Mouse (Mus musculus) gastrocnemius, postnatal 36 days (tissue): Measurements from ENCODE around the gene Gm32802. TPM values are rescaled to one million over a fixed set of nuclear protein-coding genes. Genes with fewer than 3 reads are reported as not detected.
"Not testable (repeated sequence)": the region's sequence is repeated elsewhere in the genome, so short reads cannot be mapped to it uniquely, and the experiment has no call there.

Source experiments
- DNase-seq, 2 experiments: peaks; one replicate each; pipeline ENCODE4 v3.0.0; 2022
- intact Hi-C: fragments of 180-260 bp; cut with DNase I; formaldehyde crosslinking; loops from one replicate; pipeline ENCODE4 v1.15.1; 2025
- long read RNA-seq, 2 experiments: library from polyadenylated mRNA; stranded (forward); transcript quantifications; one replicate each; pipeline ENCODE4 v2.0.0; 2021
- total RNA-seq, 2 experiments: library from RNA; stranded (reverse); gene quantifications; 2 replicates each; pipeline ENCODE4 v1.2.3; 2021

Gm32802 gene
- under 1 TPM; 0.47 to 0.48 TPM for total RNA-seq
- long read RNA-seq, experiment 1, result 0 reads
- long read RNA-seq, experiment 2, result 0 reads

GRCm38 (mm10) chr10:118258388-118258787 lies at the start of gene Gm32802:
TSS of gene Gm32802 (plus strand) at chr10:118258688.
- DNase-seq, result not testable (repeated sequence)

DNA sequence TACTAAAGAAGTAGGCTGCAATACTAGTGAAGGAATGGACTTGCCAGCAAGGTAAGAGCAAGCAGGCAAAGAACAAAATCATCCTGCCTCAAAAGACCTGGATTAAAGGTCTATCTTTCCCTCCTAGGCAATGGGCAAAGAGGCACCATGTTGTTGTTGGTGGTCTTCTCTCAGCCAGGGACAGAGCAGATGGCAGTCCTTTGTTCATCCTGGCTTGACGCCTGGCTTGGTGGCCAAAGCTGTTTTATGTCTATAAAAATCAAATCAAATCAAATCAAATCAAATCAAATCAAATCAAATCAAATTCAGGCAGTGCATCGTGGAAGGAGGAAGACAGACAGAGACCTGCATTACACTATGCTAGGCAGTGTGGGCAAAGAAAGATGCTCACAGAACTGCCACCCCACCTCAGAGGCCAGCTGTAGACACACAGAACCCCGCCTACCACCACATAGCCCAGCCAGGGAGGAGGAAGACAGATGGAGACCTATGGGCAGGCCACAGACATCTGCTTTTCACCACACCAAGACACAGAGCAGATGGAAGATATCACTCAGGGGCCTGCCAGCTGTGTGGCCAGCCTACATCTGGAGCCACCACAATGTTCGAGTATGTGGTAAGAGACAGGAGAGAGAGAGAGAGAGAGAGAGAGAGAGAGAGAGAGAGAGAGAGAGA lies 42.6 kb upstream of the Gm32802 start:
- DNase-seq, intact Hi-C loops: not testable (repeated sequence)

More at GRCm38 (mm10) chr10:118258388-118258787, at the start of gene Gm32802:
- intact Hi-C loops, result not testable (repeated sequence)

DNA sequence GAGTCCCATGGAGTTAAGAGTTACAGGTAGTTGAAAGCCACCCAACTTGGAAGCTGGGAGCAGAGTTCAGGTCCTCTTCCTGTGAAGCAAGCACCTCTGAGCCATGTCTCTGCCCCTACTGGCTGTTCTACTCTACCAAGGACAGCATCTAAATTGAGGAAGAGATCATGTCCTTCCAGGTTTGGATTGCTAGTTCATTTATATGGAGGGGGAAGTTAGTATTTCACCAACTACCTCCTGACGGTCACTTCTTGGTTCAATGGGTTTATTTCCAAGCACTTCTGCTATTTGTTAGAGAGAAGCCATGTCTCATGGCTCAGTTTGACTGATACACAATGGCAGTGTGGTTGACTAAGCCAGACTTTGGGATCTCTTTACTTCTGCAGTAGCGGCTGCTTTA lies 30.9 kb upstream of the Gm32802 start:
- DNase-seq, intact Hi-C loops: not testable (repeated sequence)

DNA sequence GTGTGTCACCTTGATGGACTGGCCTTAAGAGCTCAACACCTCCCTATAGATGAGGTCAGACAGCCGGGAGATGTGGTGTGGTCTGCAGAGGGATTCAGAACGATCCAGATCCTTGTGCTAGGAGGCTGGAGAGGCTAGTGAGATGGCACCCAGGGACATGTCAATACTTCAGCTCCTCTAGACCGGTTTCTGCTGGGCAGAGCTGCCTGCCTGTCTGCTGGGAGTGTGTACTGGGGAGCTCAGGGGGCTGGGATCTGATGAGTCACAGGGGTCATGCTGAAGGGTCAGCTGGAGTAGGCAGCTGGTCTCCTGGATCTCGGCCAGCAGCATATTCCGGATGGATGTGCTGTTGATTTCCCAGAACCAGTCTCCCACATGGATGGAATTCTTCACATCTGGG lies 25.9 kb upstream of the Gm32802 start:
- DNase-seq, intact Hi-C loops: not testable (repeated sequence)

GRCm38 (mm10) chr10:118240680-118241079 lies 17.8 kb upstream of the Gm32802 start, which contains the start of gene Gm32717:
TSS of gene Gm32717 (minus strand) at chr10:118240780.
- intact Hi-C loops, DNase-seq: not testable (repeated sequence)

DNA sequence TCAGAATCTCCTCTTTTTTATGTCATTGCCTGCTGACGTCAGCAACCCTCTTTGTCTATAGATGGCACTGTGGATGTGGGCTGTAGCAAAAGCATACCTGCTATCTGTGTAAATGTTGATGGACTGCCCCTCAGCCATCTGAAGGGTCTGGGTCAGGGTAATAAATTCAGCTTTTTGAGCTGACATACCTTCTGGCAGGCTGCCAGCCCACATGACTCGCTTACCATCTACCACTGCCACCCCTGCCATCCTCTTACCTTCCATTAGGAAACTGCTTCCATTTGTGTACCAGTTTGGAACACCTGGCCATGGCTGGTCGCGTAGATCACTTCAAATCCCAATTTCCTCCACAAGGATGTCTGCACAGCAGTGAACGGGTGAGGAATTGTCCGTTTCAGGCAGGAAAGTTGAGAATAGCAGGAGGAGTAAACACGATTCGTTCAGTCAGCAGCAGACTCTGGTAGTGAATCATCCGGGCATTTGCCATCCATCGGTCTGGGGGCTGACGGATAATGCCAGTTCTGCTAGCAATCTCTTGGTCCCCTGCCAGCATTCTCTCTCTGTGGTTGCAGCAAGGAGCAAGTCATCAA lies 9.4 kb upstream of the Gm32802 start:
- not testable (repeated sequence) for DNase-seq

GRCm38 (mm10) chr10:118250852-118251295 lies 7.6 kb upstream of the Gm32802 start:
- intact Hi-C loops, result no loop called here
- peak in 1 of 2 experiments; percentile 9 for DNase-seq

More for the DNA sequence above, 9.4 kb upstream of the Gm32802 start:
- intact Hi-C loops, result not testable (repeated sequence)

DNA sequence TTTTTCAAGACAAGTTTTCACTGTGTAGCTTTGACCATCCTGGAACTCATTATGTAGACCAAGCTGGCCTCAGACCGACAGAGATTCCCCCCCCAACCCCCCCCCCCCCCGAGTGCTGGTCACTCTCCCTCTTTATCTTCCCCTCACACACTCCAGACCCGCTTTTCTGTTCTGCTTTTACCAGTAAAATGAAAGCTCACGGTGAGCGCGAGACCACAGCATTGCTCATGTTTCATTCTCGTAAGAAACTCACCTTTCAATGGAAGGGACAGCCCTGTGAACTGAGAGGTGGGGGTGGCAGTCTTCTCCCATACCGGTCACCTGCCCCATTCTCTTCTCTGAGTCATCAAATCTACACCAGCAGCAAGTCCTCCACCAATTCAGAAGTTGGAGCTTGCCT lies 10.3 kb downstream of the Gm32802 start:
- DNase-seq, intact Hi-C loops: not testable (repeated sequence)

- intact Hi-C loops, DNase-seq: not testable (repeated sequence)
These were observed 12.9 kb downstream of the Gm32802 start for GRCm38 (mm10) chr10:118271416-118271815.

DNA sequence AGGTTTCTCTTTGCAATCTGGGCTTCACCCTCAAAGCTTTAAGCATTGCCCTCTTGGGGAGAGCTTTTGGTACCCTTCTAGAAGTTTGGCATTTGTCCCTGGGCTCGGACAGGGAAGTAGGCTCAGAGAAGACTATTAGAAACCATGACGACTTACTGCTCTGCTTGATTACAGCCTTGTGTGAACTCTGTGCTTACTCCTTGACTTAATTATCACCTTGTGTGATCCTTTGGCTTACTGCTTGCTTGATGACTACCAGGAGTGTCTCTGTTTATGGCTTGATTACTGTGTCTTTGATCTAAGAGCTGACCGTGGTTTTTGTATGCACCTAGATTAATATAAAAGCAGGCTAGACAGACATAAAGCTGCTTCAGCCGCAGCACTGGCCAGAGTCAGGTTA lies 19.6 kb downstream of the Gm32802 start:
- intact Hi-C loops, DNase-seq: not testable (repeated sequence)

GRCm38 (mm10) chr10:118282565-118282964 lies 24.1 kb downstream of the Gm32802 start:
- intact Hi-C loops, DNase-seq: not testable (repeated sequence)

GRCm38 (mm10) chr10:118283016-118283415 lies 24.5 kb downstream of the Gm32802 start:
- intact Hi-C loops, DNase-seq: not testable (repeated sequence)

DNA sequence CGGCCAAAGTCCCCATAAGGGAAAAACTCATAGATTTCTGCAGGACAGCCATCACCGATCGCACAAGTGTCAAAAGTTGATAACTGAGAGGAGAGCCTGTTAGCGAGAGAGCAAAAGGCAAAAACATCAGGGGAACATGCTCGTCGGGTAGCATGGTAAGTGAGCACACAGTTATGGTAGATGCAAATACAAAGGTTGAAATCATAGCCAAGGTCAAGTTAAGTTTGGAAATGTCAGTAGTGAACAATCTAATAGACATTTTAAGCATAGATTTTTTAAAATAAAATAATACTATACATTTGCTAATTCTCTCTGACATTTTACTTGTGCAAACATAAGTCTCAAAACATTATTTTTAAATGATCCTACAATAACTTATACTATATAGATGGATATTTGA lies 36.5 kb downstream of the Gm32802 start, which contains the start of gene Iltifb:
TSS of gene Iltifb (minus strand) at position 101 of the 400 bp plus-strand sequence.
- no peak for DNase-seq
- intact Hi-C loops, result no loop called here

DNA sequence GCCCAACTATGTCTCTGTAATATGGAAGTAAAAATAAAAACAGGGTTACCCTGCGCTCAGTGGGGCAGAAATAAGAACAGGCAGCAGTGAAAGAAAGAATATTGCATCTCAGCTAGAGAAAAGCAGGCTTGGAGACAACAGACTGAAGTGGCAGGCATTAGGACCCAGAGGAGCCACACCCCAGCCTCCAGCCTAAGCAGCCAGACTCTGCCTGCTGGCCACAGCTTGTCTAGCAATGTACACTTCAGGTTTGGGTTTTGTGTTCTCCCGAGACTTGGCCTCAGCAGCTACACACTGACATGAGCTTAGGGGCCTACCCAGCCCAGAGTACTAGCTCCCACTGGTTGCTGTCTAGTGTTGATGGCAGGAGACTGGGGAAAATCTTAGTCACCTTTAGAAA lies 43.6 kb downstream of the Gm32802 start:
- intact Hi-C loops, result not testable (repeated sequence)

More for the DNA sequence above, 43.6 kb downstream of the Gm32802 start:
- DNase-seq, result not testable (repeated sequence)

Other genes with a start within 250 kb of the Gm32802 start
- gene Mdm1, start 116.9 kb upstream of the Gm32802 start, total RNA-seq, result 1 to 10 TPM; 1.9 to 3.0 TPM
- gene Il22, start 53.7 kb upstream of the Gm32802 start, total RNA-seq, result not detected
- gene Gm32717, start 17.9 kb upstream of the Gm32802 start, total RNA-seq, result under 1 TPM; 0.47 to 0.48 TPM
- gene Iltifb, start 36.4 kb downstream of the Gm32802 start, total RNA-seq, result not detected
- not detected for gene Gm9040, start 68.3 kb downstream of the Gm32802 start, total RNA-seq
- gene Gm9044, start 73.7 kb downstream of the Gm32802 start, total RNA-seq, result not detected
- not detected for gene Gm9045, start 79.1 kb downstream of the Gm32802 start, total RNA-seq
- not detected for gene Gm9046, start 84.6 kb downstream of the Gm32802 start, total RNA-seq
- gene Gm9048, start 90.0 kb downstream of the Gm32802 start, total RNA-seq, result not detected
- gene Gm9049, start 95.4 kb downstream of the Gm32802 start, total RNA-seq, result not detected
- not detected for gene Ifng, start 182.4 kb downstream of the Gm32802 start, total RNA-seq